Mouse (Mus musculus): ENCODE results near the gene Gm7137.
"Not testable (repeated sequence)": the region's sequence is repeated elsewhere in the genome, so short reads cannot be mapped to it uniquely, and the experiment has no call there.

The Gm7137 gene

GRCm38 (mm10) chr10:77787876-77788275 lies at the start of gene Gm7137:
Gm7137 (minus strand) TSS chr10:77788200.
- not testable (repeated sequence) for ATAC-seq (ENCODE audit: insufficient number of reproducible peaks, low FRiP score, low TSS enrichment)

- ATAC-seq (ENCODE audit: insufficient number of reproducible peaks, low FRiP score, low TSS enrichment): no peak
Observed at GRCm38 (mm10) chr10:77835647-77836046, 47.6 kb upstream of the Gm7137 start, which contains the start of gene Krtap10-10. Krtap10-10 (plus strand) TSS chr10:77835947.

GRCm38 (mm10) chr10:77826951-77827350 lies 39.0 kb upstream of the Gm7137 start, which contains the start of gene Krtap10-4:
Krtap10-4 (minus strand) TSS chr10:77827095.
- no peak for ATAC-seq (ENCODE audit: insufficient number of reproducible peaks, low FRiP score, low TSS enrichment)

GRCm38 (mm10) chr10:77819203-77819602 lies 31.2 kb upstream of the Gm7137 start:
- ATAC-seq (ENCODE audit: insufficient number of reproducible peaks, low FRiP score, low TSS enrichment): no peak

- no peak for ATAC-seq (ENCODE audit: insufficient number of reproducible peaks, low FRiP score, low TSS enrichment)
Observed at GRCm38 (mm10) chr10:77818523-77818922, 30.5 kb upstream of the Gm7137 start.

- ATAC-seq (ENCODE audit: insufficient number of reproducible peaks, low FRiP score, low TSS enrichment): no peak
Observed at GRCm38 (mm10) chr10:77815514-77815913, 27.5 kb upstream of the Gm7137 start.

GRCm38 (mm10) chr10:77814382-77814781 lies 26.4 kb upstream of the Gm7137 start, which contains the start of gene Gm2696:
Gm2696 (plus strand) TSS chr10:77814682.
- no peak for ATAC-seq (ENCODE audit: insufficient number of reproducible peaks, low FRiP score, low TSS enrichment)

- ATAC-seq (ENCODE audit: insufficient number of reproducible peaks, low FRiP score, low TSS enrichment): no peak
Observed at GRCm38 (mm10) chr10:77811743-77812142, 23.7 kb upstream of the Gm7137 start, which contains the start of gene Gm9507. Gm9507 (minus strand) TSS chr10:77811843.

- ATAC-seq (ENCODE audit: insufficient number of reproducible peaks, low FRiP score, low TSS enrichment): no peak
Observed at GRCm38 (mm10) chr10:77804095-77804494, 16.1 kb upstream of the Gm7137 start.

GRCm38 (mm10) chr10:77798921-77799508 lies 11.0 kb upstream of the Gm7137 start, which contains the start of gene Gm19668:
Gm19668 (minus strand) TSS chr10:77799133.
- no peak for ATAC-seq (ENCODE audit: insufficient number of reproducible peaks, low FRiP score, low TSS enrichment)

- not testable (repeated sequence) for ATAC-seq (ENCODE audit: insufficient number of reproducible peaks, low FRiP score, low TSS enrichment)
Observed at GRCm38 (mm10) chr10:77798164-77798920, 10.3 kb upstream of the Gm7137 start.

GRCm38 (mm10) chr10:77797677-77798076 lies 9.7 kb upstream of the Gm7137 start:
- no peak for ATAC-seq (ENCODE audit: insufficient number of reproducible peaks, low FRiP score, low TSS enrichment)

- no peak for ATAC-seq (ENCODE audit: insufficient number of reproducible peaks, low FRiP score, low TSS enrichment)
Observed at GRCm38 (mm10) chr10:77794976-77795375, 7.0 kb upstream of the Gm7137 start, which contains the start of gene Gm9639. Gm9639 (minus strand) TSS chr10:77795076.

GRCm38 (mm10) chr10:77788621-77789020 lies 621 bp upstream of the Gm7137 start:
- ATAC-seq (ENCODE audit: insufficient number of reproducible peaks, low FRiP score, low TSS enrichment): no peak

GRCm38 (mm10) chr10:77783396-77783795 lies 4.6 kb downstream of the Gm7137 start:
- ATAC-seq (ENCODE audit: insufficient number of reproducible peaks, low FRiP score, low TSS enrichment): not testable (repeated sequence)

- ATAC-seq (ENCODE audit: insufficient number of reproducible peaks, low FRiP score, low TSS enrichment): not testable (repeated sequence)
Observed at GRCm38 (mm10) chr10:77782442-77782841, 5.6 kb downstream of the Gm7137 start, which contains the start of gene Gm3250. Gm3250 (minus strand) TSS chr10:77782542.

GRCm38 (mm10) chr10:77776844-77777243 lies 11.2 kb downstream of the Gm7137 start, which contains the start of gene Gm7138:
Gm7138 (minus strand) TSS chr10:77776944.
- not testable (repeated sequence) for ATAC-seq (ENCODE audit: insufficient number of reproducible peaks, low FRiP score, low TSS enrichment)

GRCm38 (mm10) chr10:77772142-77772541 lies 15.9 kb downstream of the Gm7137 start:
- not testable (repeated sequence) for ATAC-seq (ENCODE audit: insufficient number of reproducible peaks, low FRiP score, low TSS enrichment)

- ATAC-seq (ENCODE audit: insufficient number of reproducible peaks, low FRiP score, low TSS enrichment): not testable (repeated sequence)
Observed at GRCm38 (mm10) chr10:77771225-77771624, 16.8 kb downstream of the Gm7137 start, which contains the start of gene Gm3238. Gm3238 (minus strand) TSS chr10:77771325.

GRCm38 (mm10) chr10:77769727-77770126 lies 18.3 kb downstream of the Gm7137 start:
- no peak for ATAC-seq (ENCODE audit: insufficient number of reproducible peaks, low FRiP score, low TSS enrichment)

GRCm38 (mm10) chr10:77759582-77759981 lies 28.4 kb downstream of the Gm7137 start, which contains the start of gene Gm3233:
Gm3233 (minus strand) TSS chr10:77759682.
- ATAC-seq (ENCODE audit: insufficient number of reproducible peaks, low FRiP score, low TSS enrichment): not testable (repeated sequence)

Data from cerebellum, adult (tissue).